Mouse (Mus musculus): ENCODE results near the gene Olfr1167. TPM values are rescaled to one million over a fixed set of nuclear protein-coding genes. Genes with fewer than 3 reads are reported as not detected.

Olfr1167 gene
- polyA plus RNA-seq (2012; rRNA removed; ENCODE audit: low replicate concordance) = not detected in 2 replicates

GRCm38 (mm10) chr2:88155093-88155492 lies at the start of gene Olfr1167:
Gene Olfr1167 (minus strand): TSS chr2:88155193.

GRCm38 (mm10) chr2:88181580-88181979 lies 26.6 kb upstream of the Olfr1167 start, which contains the start of gene Olfr1168:
Gene Olfr1168 (plus strand): TSS chr2:88181880.

GRCm38 (mm10) chr2:88128172-88128571 lies 26.8 kb downstream of the Olfr1167 start, which contains the start of gene Olfr1166:
Gene Olfr1166 (minus strand): TSS chr2:88128272.

Other genes starting within 250 kb of the Olfr1167 start
- not detected in 2 replicates for gene Olfr1155, start 210.1 kb downstream of the Olfr1167 start, polyA plus RNA-seq (2012; rRNA removed; ENCODE audit: low replicate concordance)
- not detected in 2 replicates for gene Olfr1156, start 202.1 kb downstream of the Olfr1167 start, polyA plus RNA-seq (2012; rRNA removed; ENCODE audit: low replicate concordance)
- gene Olfr1157, start 186.9 kb downstream of the Olfr1167 start, polyA plus RNA-seq (2012; rRNA removed; ENCODE audit: low replicate concordance) = not detected in 2 replicates
- gene Olfr74, start 180.5 kb downstream of the Olfr1167 start, polyA plus RNA-seq (2012; rRNA removed; ENCODE audit: low replicate concordance) = not detected in 2 replicates
- gene Olfr1158, start 165.1 kb downstream of the Olfr1167 start, polyA plus RNA-seq (2012; rRNA removed; ENCODE audit: low replicate concordance) = not detected in 2 replicates
- not detected in 2 replicates for gene Olfr1160, start 146.9 kb downstream of the Olfr1167 start, polyA plus RNA-seq (2012; rRNA removed; ENCODE audit: low replicate concordance)
- gene Olfr1161, start 132.4 kb downstream of the Olfr1167 start, polyA plus RNA-seq (2012; rRNA removed; ENCODE audit: low replicate concordance) = not detected in 2 replicates
- gene Olfr73, start 117.5 kb downstream of the Olfr1167 start, polyA plus RNA-seq (2012; rRNA removed; ENCODE audit: low replicate concordance) = not detected in 2 replicates
- gene Olfr1162, start 104.1 kb downstream of the Olfr1167 start, polyA plus RNA-seq (2012; rRNA removed; ENCODE audit: low replicate concordance) = not detected in 2 replicates
- gene Olfr1163, start 83.4 kb downstream of the Olfr1167 start, polyA plus RNA-seq (2012; rRNA removed; ENCODE audit: low replicate concordance) = not detected in 2 replicates
- gene Olfr1164, start 61.2 kb downstream of the Olfr1167 start, polyA plus RNA-seq (2012; rRNA removed; ENCODE audit: low replicate concordance) = not detected in 2 replicates
- gene Olfr1166, start 26.9 kb downstream of the Olfr1167 start, polyA plus RNA-seq (2012; rRNA removed; ENCODE audit: low replicate concordance) = not detected in 2 replicates
- not detected in 2 replicates for gene Olfr1168, start 26.7 kb upstream of the Olfr1167 start, polyA plus RNA-seq (2012; rRNA removed; ENCODE audit: low replicate concordance)
- not detected in 2 replicates for gene Olfr1170, start 73.1 kb upstream of the Olfr1167 start, polyA plus RNA-seq (2012; rRNA removed; ENCODE audit: low replicate concordance)
- gene Olfr1173, start 124.7 kb upstream of the Olfr1167 start, polyA plus RNA-seq (2012; rRNA removed; ENCODE audit: low replicate concordance) = not detected in 2 replicates
- gene Olfr1174-ps, start 159.9 kb upstream of the Olfr1167 start, polyA plus RNA-seq (2012; rRNA removed; ENCODE audit: low replicate concordance) = not detected in 2 replicates
- not detected in 2 replicates for gene Olfr1175-ps, start 172.0 kb upstream of the Olfr1167 start, polyA plus RNA-seq (2012; rRNA removed; ENCODE audit: low replicate concordance)
- gene Olfr1176, start 181.5 kb upstream of the Olfr1167 start, polyA plus RNA-seq (2012; rRNA removed; ENCODE audit: low replicate concordance) = not detected in 2 replicates
- not detected in 2 replicates for gene Olfr1177-ps, start 191.3 kb upstream of the Olfr1167 start, polyA plus RNA-seq (2012; rRNA removed; ENCODE audit: low replicate concordance)
- not detected in 2 replicates for gene Olfr1178, start 231.9 kb upstream of the Olfr1167 start, polyA plus RNA-seq (2012; rRNA removed; ENCODE audit: low replicate concordance)